Mouse (Mus musculus): ENCODE measurements around the gene Carns1. TPM values are rescaled to one million over a fixed set of nuclear protein-coding genes. Genes with fewer than 3 reads are reported as not detected.

The Carns1 gene
- polyA plus RNA-seq, 1 experiment from 2014 or later = 0.90 TPM

DNA sequence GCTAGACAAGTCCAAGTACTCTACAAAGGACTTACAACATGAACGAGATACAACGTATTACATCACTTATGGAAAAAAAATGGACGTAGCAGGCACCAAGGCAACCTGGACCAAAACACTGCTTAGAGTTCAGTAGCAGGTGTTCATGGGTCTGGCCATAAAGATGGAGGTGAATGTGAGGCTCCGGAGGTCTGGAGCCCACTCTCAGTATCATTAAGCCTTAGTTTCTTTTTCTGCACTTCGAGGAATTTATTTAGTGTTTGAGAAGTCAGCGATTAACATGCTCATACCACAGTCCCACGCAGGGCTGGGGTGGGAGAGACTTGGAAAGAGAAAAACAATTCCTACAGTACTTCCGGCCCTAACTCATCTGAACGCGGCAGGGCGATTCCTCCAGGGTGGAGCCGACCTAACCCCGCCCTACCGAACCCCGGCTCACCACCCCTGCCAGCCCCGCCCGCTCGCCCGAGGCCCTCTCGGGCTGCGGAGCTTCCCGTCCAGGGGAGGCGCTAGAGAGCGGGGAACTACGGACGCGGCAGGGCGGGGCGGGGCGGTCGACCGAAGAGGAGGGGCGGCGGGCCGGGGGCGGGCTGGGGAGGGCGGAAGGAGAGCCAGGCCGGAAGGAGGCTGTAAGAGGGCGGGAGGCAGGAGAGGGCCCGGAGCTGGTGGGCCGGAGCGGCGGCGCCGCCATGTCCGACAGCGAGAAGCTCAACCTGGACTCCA, 16.4 kb upstream of the Carns1 start, which contains the start of gene Ppp1ca:
TSS of gene Ppp1ca (plus strand) at position 538 of the 723 bp plus-strand sequence.
- H3K4me1 ChIP-seq (ENCODE audit: insufficient read depth) = peaks cover 34% of the 10 kb centered on the region
- ATAC-seq = peak; percentile 94

DNA sequence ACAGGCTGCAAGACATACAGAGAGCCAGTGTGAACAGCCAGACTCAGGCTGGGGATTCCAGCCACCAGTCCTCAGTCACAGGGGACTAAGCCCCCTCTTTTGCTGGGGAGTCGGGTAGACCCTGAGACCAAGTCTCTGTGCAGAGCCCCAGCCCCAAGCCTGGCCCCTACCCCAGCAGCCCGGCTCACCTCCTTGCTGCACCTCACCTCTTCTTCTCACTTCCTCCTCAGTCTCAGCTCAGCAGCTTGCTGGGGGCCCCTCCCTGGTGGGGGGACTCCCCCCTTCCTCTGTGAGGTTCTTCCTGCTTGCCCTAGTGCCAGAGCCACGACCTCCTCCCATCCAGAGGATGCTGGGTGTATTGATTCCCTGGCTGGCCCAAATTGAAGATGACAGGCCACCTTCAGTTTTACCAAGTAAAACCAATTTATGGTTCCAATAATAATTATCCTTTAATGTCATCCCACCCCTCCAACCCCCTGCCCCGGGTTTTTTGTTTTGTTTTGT, 15.6 kb upstream of the Carns1 start, which contains the start of gene Tbc1d10c:
TSS of gene Tbc1d10c (minus strand) at position 454 of the 504 bp plus-strand sequence.
- Histone ChIP-seq H3K27ac (ENCODE audit: low read depth) (peak within 1 kb of the TSS; percentile 89), H3K27me3 (ENCODE audit: insufficient read depth, low read length) (no peaks in the 10 kb centered on the region), H3K4me1 (ENCODE audit: insufficient read depth) (peaks cover 37% of the 10 kb centered on the region), H3K4me2 (ENCODE audit: low read depth, low read length) (peak within 1 kb of the TSS; percentile 85), H3K4me3 (ENCODE audit: low read depth, low read length) (peak within 1 kb of the TSS; percentile 88), H3K36me3 (replicated peaks; ENCODE audit: insufficient read depth, low read length) (peaks cover 27% of the 10 kb centered on the region), H3K9me3 (ENCODE audit: low read length) (no peaks in the 10 kb centered on the region), H3K9ac (replicated peaks) (peak within 1 kb of the TSS; percentile 93)
- ATAC-seq (no peak), DNase-seq (peak; percentile 57)
- WGBS (ENCODE audit: insufficient replicate concordance) = 29% methylated on average over 4 of the region's 4 CpGs
- TF ChIP-seq CTCF (IDR thresholded peaks at IDR 0.05; ENCODE audit: low read depth) = no peak
- TF ChIP-seq EP300 (IDR thresholded peaks at IDR 0.05; ENCODE audit: low read depth) = no peak

More for the DNA sequence above, 16.4 kb upstream of the Carns1 start, which contains the start of gene Ppp1ca:
- Histone ChIP-seq H3K27ac (ENCODE audit: low read depth) (peak within 1 kb of the TSS; percentile 89), H3K4me2 (ENCODE audit: low read depth, low read length) (peak within 1 kb of the TSS; percentile 85), H3K36me3 (replicated peaks; ENCODE audit: insufficient read depth, low read length) (peaks cover 35% of the 10 kb centered on the region), H3K27me3 (ENCODE audit: insufficient read depth, low read length) (no peaks in the 10 kb centered on the region), H3K9me3 (ENCODE audit: low read length) (no peaks in the 10 kb centered on the region), H3K9ac (replicated peaks) (peak within 1 kb of the TSS; percentile 93), H3K4me3 (ENCODE audit: low read depth, low read length) (peak within 1 kb of the TSS; percentile 88)
- TF ChIP-seq CTCF (IDR thresholded peaks at IDR 0.05; ENCODE audit: low read depth) = peak; percentile 90
- TF ChIP-seq EP300 (IDR thresholded peaks at IDR 0.05; ENCODE audit: low read depth) = no peak; the same call in 1 of the 2 replicates
- peak; percentile 99 for DNase-seq
- 3% methylated on average over 38 of the region's 47 CpGs for WGBS (ENCODE audit: insufficient replicate concordance)

DNA sequence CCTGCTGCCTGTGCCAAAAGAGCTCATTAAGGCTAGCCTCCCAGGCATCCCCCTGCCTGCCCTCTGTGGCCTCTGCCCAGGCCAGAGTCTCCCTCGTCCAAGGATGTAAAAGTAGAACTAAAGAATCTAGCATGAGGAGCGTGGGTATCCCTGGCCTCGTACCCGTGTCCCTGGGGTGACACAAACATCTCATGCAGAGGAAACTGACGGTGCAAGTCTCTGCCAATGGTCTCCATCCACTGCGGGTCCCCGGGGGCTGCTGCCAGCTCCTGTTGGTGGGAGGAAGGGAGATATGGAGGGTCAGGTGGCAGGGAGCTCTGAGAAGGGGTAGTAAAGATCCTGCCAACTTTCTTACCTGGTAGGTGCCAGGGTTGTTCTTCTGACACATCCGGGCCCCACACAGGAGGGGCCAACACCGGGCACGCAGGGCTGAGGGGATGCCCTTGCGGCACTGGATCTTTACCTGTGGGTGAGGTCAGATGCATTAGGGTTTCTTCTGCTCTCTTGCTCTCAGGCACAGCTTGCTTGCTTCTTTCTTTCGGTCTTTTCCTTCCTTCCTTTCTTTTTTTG, 13.9 kb upstream of the Carns1 start:
- DNase-seq (no peak), ATAC-seq (no peak)
- no peaks in the 10 kb centered on the region for H3K9me3 ChIP-seq (ENCODE audit: low read length)
- H3K36me3 ChIP-seq (replicated peaks; ENCODE audit: insufficient read depth, low read length) = peaks cover 9% of the 10 kb centered on the region
- TF ChIP-seq CTCF (IDR thresholded peaks at IDR 0.05; ENCODE audit: low read depth) (no peak), EP300 (IDR thresholded peaks at IDR 0.05; ENCODE audit: low read depth) (no peak)
- no peak overlapping the region for H3K9ac ChIP-seq (replicated peaks)
- H3K27ac ChIP-seq (ENCODE audit: low read depth) = no peak overlapping the region
- H3K4me2 ChIP-seq (ENCODE audit: low read depth, low read length) = peak overlapping the region; percentile 14; the same call in 1 of the 2 replicates
- no peak overlapping the region for H3K4me3 ChIP-seq (ENCODE audit: low read depth, low read length)
- WGBS (ENCODE audit: insufficient replicate concordance) = 71% methylated on average over 12 of the region's 12 CpGs
- H3K4me1 ChIP-seq (ENCODE audit: insufficient read depth) = peaks cover 46% of the 10 kb centered on the region
- H3K27me3 ChIP-seq (ENCODE audit: insufficient read depth, low read length) = no peaks in the 10 kb centered on the region

DNA sequence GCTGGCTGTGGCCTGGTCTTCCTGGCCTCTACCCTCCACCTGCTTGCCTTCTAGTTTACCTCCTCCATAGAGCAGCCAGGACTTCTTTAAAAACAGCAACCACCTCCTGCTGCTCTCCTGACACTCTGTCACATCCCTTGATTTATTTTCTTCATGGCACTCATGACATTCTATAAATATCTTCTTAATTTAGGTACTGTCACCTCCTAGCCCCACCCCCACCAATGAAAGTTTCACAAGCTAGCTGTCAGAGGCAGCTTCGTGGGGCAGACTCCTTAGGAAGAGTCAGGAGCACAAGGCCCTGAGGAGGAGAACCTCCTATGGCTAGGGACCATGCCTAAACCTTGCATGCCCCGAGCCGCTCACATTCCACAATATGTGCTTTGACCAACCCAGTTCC, 12.0 kb upstream of the Carns1 start:
- no peaks in the 10 kb centered on the region for H3K27me3 ChIP-seq (ENCODE audit: insufficient read depth, low read length)
- H3K27ac ChIP-seq (ENCODE audit: low read depth) = no peak overlapping the region
- H3K4me1 ChIP-seq (ENCODE audit: insufficient read depth) = peaks cover 43% of the 10 kb centered on the region
- no peaks in the 10 kb centered on the region for H3K36me3 ChIP-seq (replicated peaks; ENCODE audit: insufficient read depth, low read length)
- H3K4me3 ChIP-seq (ENCODE audit: low read depth, low read length) = no peak overlapping the region
- H3K9ac ChIP-seq (replicated peaks) = no peak overlapping the region; the same call in 1 of the 2 replicates
- ATAC-seq (no peak), DNase-seq (no peak)
- no peaks in the 10 kb centered on the region for H3K9me3 ChIP-seq (ENCODE audit: low read length)
- 54% methylated on average over 3 of the region's 3 CpGs for WGBS (ENCODE audit: insufficient replicate concordance)
- TF ChIP-seq CTCF (IDR thresholded peaks at IDR 0.05; ENCODE audit: low read depth) (no peak), EP300 (IDR thresholded peaks at IDR 0.05; ENCODE audit: low read depth) (no peak)
- H3K4me2 ChIP-seq (ENCODE audit: low read depth, low read length) = peak overlapping the region; percentile 38

DNA sequence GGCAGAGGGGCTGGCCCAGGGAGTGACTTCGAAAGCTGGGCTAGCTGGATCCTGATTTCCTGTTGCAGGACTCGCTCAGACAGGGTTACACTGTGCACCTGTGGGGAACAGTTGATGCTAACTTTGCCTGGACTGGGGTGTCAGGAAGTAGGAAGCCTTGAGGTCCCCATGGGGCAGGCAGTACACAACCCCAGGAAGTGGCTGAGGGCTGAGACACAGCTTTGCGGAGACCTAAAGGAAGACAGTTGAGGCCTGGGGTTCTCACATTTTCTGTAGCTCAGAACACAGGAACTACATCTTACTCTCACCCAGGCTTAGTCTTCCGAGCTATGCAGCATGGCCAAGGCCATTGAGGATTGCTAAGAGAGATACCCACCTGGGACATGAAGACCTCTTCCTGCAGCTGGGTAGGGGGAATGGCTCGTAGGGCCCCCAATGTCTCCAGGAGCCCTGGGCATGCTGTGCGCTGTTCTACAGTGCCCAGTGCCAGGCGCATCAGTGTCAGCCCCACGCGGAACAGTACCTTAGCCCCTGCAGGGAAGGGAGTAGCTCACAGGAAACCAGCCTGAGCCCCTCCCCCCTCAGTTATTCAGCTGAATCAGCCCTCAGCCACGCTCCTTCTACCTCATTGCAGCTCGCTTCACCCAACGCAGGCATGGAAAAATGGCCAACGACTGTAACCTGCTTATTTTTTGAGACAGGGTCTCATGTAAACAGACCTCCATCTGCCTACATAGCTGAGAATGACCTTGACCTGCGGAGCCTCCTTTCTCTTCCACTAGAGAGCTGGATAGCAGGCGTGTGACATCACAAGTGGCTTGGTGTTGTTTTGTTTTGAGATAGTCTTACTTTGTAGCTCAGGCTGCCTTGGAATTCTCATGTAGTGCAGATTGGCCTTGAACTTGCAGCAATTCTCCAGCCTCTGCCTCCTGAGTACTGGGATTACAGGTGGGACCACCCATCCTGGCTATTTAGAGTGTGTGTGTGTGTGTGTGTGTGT, 10.0 kb upstream of the Carns1 start:
- 34% methylated on average over 15 of the region's 15 CpGs for WGBS (ENCODE audit: insufficient replicate concordance)
- peak overlapping the region; percentile 15; the same call in 1 of the 2 replicates for H3K4me2 ChIP-seq (ENCODE audit: low read depth, low read length)
- TF ChIP-seq EP300 (IDR thresholded peaks at IDR 0.05; ENCODE audit: low read depth) (no peak), CTCF (IDR thresholded peaks at IDR 0.05; ENCODE audit: low read depth) (no peak)

More for the DNA sequence above, 10.0 kb upstream of the Carns1 start:
- no peaks in the 10 kb centered on the region for H3K9me3 ChIP-seq (ENCODE audit: low read length)
- ATAC-seq = peak; percentile 54
- no peak overlapping the region for H3K4me3 ChIP-seq (ENCODE audit: low read depth, low read length)
- H3K9ac ChIP-seq (replicated peaks) = no peak overlapping the region
- H3K27ac ChIP-seq (ENCODE audit: low read depth) = peak overlapping the region; percentile 79
- no peaks in the 10 kb centered on the region for H3K36me3 ChIP-seq (replicated peaks; ENCODE audit: insufficient read depth, low read length)
- no peak for DNase-seq
- peaks cover 31% of the 10 kb centered on the region for H3K4me1 ChIP-seq (ENCODE audit: insufficient read depth)
- H3K27me3 ChIP-seq (ENCODE audit: insufficient read depth, low read length) = no peaks in the 10 kb centered on the region
